Mouse (Mus musculus) thymus, postnatal 25 days (tissue): ENCODE measurements around the gene Slc26a10.

Experiments
- DNase-seq: peaks from one replicate; pipeline ENCODE4 v3.0.0; 2022

The Slc26a10 gene

DNA sequence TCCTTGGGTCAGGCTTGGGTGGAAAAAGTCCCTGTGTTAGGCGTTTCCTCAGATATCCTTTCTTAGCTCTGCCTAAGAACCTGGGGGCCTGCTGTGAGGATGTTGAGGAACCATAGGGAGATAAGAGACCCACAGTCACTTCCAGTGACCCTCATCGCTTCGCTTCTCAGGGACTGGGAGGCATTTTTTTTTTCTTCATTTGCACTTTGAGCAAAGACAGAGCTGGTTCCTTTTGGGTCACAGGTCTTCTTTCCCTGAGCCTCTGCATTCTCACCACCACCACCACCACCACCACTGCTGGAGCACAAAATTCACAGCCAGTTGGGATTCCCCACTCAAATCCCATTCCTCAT lies 226 bp upstream of the Slc26a10 start:
- no peak for DNase-seq

- DNase-seq, result no peak
Measured at GRCm38 (mm10) chr10:127178286-127179027, 2.0 kb downstream of the Slc26a10 start.

- peak; percentile 55 for DNase-seq
Measured at GRCm38 (mm10) chr10:127177719-127178118, 2.7 kb downstream of the Slc26a10 start.

DNA sequence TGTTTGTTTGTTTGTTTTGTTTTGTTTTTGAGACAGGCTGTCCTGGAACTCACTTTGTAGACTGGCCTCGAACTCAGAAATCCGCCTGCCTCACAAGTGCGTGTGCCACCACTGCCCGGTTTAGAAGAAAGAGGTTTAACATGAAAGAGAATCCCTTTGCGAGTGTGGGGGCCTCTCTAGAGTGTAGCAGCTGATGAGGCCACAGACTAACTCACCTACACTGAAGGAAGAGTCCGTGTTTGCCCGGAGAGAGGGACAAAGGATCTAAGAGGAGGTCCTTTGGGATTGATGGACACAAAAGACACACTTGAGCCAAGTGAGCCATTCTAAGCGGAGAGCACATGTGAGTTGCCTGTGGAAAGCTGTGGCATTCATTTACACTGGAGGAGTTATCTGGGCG lies 3.2 kb downstream of the Slc26a10 start:
- no peak for DNase-seq

GRCm38 (mm10) chr10:127176756-127177155 lies 3.7 kb downstream of the Slc26a10 start:
- DNase-seq, result no peak

- DNase-seq, result no peak
Measured at GRCm38 (mm10) chr10:127176228-127176627, 4.2 kb downstream of the Slc26a10 start.

- no peak for DNase-seq
Measured at GRCm38 (mm10) chr10:127174170-127174569, 6.3 kb downstream of the Slc26a10 start.

GRCm38 (mm10) chr10:127173148-127174065 lies 7.0 kb downstream of the Slc26a10 start:
- DNase-seq, result no peak

- no peak for DNase-seq
Measured at GRCm38 (mm10) chr10:127171631-127172200, 8.7 kb downstream of the Slc26a10 start.

DNA sequence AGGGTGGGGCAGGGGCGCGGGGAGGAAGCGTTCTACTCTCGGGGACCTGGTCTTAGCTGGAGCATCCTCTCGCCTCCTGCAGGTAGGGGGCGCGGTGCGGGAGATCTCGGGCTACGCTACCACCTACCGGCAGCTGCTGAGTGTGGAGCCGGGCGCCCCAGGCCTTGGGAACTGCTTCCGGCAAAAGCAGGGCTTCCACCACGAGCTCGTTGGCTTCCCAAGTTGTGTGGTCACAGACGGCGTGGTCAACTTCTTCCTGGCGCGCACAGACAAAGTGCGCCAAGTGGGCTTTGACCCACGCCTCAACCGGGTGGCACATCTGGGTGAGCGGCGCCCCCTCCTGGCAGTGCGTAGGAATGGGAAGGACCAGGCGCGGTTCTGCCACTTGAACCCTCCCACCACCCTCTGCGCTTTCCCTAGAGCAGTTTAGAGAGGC lies 9.6 kb downstream of the Slc26a10 start:
- peak; percentile 90 for DNase-seq

DNA sequence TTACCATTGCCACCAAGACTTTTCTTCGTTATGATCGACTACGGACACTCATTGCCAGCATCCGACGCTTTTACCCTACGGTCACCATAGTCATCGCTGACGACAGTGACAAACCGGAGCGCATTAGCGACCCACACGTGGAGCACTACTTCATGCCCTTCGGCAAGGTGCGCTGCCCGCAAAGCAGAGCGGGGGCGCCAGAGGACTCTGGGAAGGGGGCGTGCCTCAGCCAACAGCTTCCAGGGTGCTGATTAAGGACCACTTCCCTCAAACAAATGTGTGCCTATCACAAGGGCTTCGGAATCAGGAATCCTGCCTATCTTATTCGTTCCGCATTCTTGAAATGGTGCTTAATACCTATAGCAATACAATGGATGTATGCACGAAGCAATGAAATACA lies 10.4 kb downstream of the Slc26a10 start:
- peak; percentile 45 for DNase-seq

DNA sequence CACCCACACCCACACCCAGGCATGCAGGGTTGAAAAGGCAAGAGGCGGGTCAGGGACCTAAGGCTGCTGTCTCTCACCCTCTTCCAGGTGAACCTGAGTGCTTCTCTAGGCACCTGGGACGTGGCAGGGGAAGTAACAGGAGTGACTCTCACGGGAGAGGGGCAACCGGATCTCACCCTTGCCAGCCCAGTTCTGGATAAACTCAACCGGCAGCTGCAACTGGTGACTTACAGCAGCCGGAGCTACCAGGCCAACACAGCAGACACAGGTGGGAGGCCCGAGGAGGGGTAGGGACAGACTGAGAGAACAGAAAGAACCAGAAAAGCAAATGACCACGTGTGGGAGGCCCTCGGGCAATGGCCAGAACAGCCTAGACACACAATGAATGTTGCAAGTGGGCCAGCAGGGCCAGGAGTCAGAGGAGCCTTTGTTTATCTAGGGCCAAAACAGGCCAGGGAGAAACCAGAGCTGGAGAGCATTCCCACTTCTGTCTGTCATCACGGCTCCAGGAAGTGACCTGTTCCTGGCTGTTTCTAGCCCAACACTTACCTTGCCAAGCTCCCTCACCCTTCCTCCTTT lies 12.7 kb downstream of the Slc26a10 start:
- DNase-seq, result no peak

DNA sequence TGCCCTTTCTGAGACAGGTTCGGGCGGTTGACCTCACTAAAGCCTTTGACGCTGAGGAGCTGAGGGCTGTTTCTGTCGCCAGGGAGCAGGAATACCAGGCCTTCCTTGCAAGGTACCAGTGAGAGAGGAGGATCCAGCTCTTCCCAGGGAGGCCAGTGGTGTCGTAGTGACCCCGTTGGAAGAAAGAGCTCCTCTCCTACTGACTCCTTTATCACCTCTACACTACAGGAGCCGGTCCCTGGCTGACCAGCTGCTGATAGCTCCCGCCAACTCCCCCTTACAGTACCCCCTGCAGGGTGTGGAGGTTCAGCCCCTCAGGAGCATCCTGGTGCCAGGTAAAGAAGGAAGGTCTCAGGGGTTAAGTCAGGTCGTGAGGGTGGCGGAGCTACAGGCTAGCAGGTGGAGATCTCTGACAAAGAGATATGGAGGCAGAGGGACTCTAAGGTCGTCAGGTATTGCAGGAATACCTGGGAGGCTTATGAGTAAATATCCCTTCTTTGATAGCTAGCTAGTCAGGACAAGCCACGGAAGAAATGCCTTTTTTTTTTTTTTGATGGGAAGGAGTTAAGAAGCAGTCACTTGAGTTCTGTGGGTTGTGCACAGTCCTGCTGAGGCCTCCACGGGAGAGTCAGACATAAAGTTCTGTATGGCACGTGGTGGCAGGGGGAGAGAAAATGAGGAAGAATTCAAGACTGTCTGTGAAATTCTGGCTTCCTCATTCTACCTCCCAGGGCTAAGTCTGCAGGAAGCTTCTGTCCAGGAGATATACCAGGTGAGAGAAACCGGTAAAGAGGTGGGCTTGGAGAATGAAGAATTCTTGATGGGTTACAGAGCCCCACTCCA lies 13.5 kb downstream of the Slc26a10 start:
- no peak for DNase-seq

DNA sequence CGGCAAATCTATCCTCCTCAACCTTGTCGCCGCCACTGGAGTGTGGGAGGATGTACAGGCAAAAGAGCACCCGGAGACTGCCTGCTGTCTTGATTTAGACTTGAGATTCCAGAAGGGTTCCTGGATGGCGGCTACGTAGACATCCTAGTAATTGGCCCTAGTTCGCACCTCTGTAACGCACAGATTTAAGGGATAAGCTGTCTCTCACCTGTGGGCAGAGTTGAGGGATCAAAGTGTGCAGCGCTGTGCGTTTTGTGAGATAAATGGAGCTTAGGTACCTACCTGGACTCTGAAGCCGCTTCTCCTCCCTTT lies 14.1 kb downstream of the Slc26a10 start:
- DNase-seq, result no peak

DNA sequence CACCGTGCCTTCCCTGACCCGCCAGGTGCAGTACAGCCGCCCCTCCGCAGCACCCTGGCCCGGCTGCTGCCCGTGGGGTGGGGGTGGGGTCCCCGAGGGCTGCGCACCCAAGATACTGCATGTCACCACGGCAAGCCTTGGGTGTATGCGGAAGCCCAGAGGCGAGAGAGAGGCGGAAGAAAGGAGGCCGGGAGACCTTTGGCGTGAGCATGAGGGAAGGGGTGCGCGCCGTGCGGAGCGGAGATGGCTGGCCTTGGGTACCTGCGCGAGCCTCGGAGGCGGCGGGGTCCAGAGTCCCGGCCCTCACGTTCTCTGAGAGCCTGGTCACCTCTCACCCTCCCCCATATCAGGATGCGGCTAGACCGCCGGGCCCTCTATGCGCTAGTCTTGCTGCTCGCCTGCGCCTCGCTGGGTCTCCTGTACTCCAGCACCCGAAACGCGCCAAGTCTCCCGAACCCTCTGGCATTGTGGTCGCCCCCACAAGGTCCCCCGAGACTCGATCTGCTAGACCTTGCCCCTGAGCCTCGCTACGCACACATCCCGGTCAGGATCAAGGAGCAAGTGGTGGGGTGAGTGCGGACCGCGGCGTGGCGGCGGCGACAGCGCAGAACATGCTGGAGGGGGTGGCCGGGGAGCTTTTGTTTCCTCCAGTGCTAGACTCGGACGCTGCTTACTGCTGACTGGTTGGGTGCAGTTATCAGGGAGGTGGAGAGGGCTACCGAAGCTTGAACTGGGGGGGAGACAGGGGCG lies 14.6 kb downstream of the Slc26a10 start:
- peak; percentile 84 for DNase-seq

DNA sequence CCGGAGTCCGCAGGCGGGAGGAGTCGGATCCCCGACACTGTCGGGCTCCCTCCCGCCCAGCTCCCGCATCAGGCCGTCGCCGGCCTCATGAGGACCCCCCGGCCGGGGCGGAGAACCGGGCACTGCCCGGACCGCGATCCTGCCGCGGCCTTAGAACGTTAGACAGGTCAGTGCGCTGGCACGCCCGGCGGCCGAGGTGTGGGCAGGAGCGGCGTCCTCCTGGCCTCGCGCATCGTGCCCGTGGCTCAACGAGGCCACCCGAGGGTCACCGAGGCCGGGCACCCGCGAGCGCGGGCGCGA lies 15.1 kb downstream of the Slc26a10 start:
- DNase-seq, result no peak

- DNase-seq, result peak; percentile 87
Measured at GRCm38 (mm10) chr10:127164631-127165353, 15.7 kb downstream of the Slc26a10 start, which contains the start of gene B4galnt1. B4galnt1 (plus strand) TSS chr10:127165225.

- DNase-seq, result no peak
Measured at GRCm38 (mm10) chr10:127164190-127164589, 16.3 kb downstream of the Slc26a10 start.

GRCm38 (mm10) chr10:127162771-127163261 lies 17.6 kb downstream of the Slc26a10 start:
- DNase-seq, result peak; percentile 72

GRCm38 (mm10) chr10:127160728-127161127 lies 19.7 kb downstream of the Slc26a10 start:
- DNase-seq, result no peak

DNA sequence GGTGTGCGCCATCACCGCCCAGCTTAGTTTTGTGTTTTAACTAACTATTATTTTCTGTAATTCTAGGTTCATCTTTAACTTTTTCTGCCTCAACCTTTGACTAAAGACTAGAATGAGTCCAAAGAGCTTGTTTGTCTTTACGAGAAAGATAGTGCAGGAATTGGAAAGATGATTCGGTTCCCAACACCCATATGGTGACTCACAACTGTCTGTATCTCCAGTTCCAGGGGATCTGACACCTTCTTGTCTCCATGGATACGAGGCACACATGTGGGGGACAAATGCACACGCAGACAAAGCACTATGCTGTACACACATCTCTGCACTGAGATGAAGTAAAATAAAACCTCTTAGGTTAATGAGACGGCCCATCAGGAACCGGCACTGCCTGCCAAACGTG lies 20.4 kb downstream of the Slc26a10 start:
- no peak for DNase-seq
